Mouse (Mus musculus): ENCODE measurements around the gene Zbed4.
"Not testable (repeated sequence)": the region's sequence is repeated elsewhere in the genome, so short reads cannot be mapped to it uniquely, and the experiment has no call there.

GRCm38 (mm10) chr15:88766139-88766538, 14.7 kb downstream of the Zbed4 start:
- TF ChIP-seq CTCF (IDR thresholded peaks at IDR 0.05; ENCODE audit: low read depth): peak; percentile 54
- not testable (repeated sequence) for TF ChIP-seq EP300 (IDR thresholded peaks at IDR 0.05; ENCODE audit: low read depth)
